Mouse (Mus musculus) kidney, postnatal 0 days (tissue): ENCODE measurements around the gene Tango2. TPM values are rescaled to one million over a fixed set of nuclear protein-coding genes. Genes with fewer than 3 reads are reported as not detected.

ENCODE experiments used
- ATAC-seq: fragments of 200-750 bp; cut with Nextera tagmentation; replicated peaks from 2 replicates; pipeline ENCODE4 v1.8.0; 2017; ENCODE audit warnings: low read depth, moderate number of reproducible peaks, moderate TSS enrichment, moderate library complexity; ENCODE audit not compliant: low FRiP score
- DNase-seq: peaks from one replicate; pipeline ENCODE4 v3.0.0-alpha.2; 2016; ENCODE audit warnings: low spot score
- H3K27ac ChIP-seq: fragments of 300-500 bp; sonication (generic); 2 replicates; pipeline ENCODE4 v1.5.1; 2014; ENCODE audit warnings: mild to moderate bottlenecking
- H3K27me3 ChIP-seq: fragments of 300-500 bp; sonication (generic); 2 replicates; pipeline ENCODE4 v1.6.1; 2014; ENCODE audit warnings: low read length, mixed read lengths; ENCODE audit not compliant: insufficient read depth
- H3K36me3 ChIP-seq: fragments of 300-500 bp; sonication (generic); 2 replicates; pipeline ENCODE4 v1.6.1; 2014; ENCODE audit warnings: low read length, mixed read lengths; ENCODE audit not compliant: insufficient read depth
- H3K4me1 ChIP-seq: fragments of 300-500 bp; sonication (generic); replicated peaks from 2 replicates; pipeline ENCODE4 v1.6.1; 2014; ENCODE audit warnings: antibody characterized with exemption, low read length, mixed read lengths; ENCODE audit not compliant: insufficient read depth
- H3K4me2 ChIP-seq: fragments of 300-500 bp; sonication (generic); 2 replicates; pipeline ENCODE4 v1.6.1; 2014; ENCODE audit warnings: mild to moderate bottlenecking, low read length, moderate library complexity, mixed read lengths
- H3K4me3 ChIP-seq: fragments of 300-500 bp; sonication (generic); replicated peaks from 2 replicates; pipeline ENCODE4 v1.5.1; 2014; ENCODE audit warnings: low read depth, low read length
- H3K9ac ChIP-seq: fragments of 300-500 bp; sonication (generic); 2 replicates; pipeline ENCODE4 v1.6.1; 2014; ENCODE audit warnings: low read depth, low read length
- H3K9me3 ChIP-seq: fragments of 300-500 bp; sonication (generic); replicated peaks from 2 replicates; pipeline ENCODE4 v1.6.1; 2016; ENCODE audit warnings: low read length, inconsistent platforms, mixed read lengths
- CTCF ChIP-seq: IDR thresholded peaks from 2 replicates; pipeline ENCODE4 v1.5.1; 2016; ENCODE audit warnings: antibody characterized with exemption, low read depth, mild to moderate bottlenecking, moderate library complexity
- WGBS: fragments of 180-500 bp; shearing (Covaris S2); extraction: QIAGEN DNeasy Blood & Tissue Kit; methylation state at CpG from one replicate; pipeline ENCODE4 v1.1.7; 2014; 5-methylcytosine and 5-hydroxymethylcytosine counted together
- polyA plus RNA-seq: library from polyadenylated mRNA; unstranded; fragments of >200 nt; fragmentation: Nextera tagmentation; extraction: Ambion mirVana; gene quantifications from 2 replicates; pipeline ENCODE4 v1.2.1, GENCODE M21; 2015

Tango2 gene
- polyA plus RNA-seq, 1 experiment from 2014 or later = 28.3 TPM

DNA sequence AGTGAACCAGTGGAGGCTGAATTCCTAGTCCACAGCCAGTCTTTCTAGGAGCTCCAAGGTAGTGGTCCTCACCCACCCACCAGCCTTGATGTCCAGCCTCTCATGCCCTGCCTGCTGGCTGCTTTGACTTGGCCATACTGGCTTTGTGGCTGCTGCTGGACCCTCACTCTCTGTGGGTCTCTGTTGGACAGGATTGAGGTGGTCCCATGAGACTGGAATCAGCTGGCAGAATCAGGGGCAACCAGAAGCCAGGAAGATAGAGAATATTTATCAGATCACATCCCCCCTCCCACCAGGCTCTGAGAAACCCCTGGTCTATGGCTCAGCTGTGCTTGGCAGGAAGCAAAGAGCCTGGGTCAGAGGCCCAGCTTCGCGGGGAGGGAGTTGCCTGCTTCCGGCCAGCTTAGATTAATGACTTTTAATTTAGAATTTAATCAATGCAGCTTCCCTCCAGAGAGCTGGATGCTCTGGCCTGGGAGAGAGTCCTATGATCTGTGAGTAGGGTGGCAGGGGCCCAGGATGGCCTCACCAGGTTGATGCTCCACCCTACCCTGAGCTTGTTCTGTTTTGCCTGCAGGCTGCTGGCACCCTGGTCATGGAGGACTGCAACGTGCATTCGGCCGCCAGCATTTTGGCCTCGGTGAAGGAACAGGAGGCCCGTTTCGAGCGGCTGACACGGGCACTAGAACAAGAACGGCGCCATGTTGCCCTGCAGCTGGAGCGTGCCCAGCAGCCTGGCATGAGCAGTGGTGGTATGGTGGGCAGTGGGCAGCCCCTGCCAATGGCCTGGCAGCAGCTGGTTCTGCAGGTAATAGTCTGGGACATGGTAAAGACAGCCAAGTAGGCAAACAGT lies 40.9 kb upstream of the Tango2 start:
- H3K9me3 ChIP-seq = no peaks in the 10 kb centered on the region
- no peak overlapping the region for H3K4me2 ChIP-seq
- WGBS = 67% methylated on average over 14 of the region's 14 CpGs
- no peak for TF ChIP-seq CTCF
- H3K4me1 ChIP-seq = peaks cover 28% of the 10 kb centered on the region
- H3K27me3 ChIP-seq = no peaks in the 10 kb centered on the region
- no peak overlapping the region for H3K4me3 ChIP-seq
- DNase-seq = peak; percentile 50
- no peak for ATAC-seq
- peak overlapping the region; percentile 38; the same call in 1 of the 2 replicates for H3K27ac ChIP-seq
- no peak overlapping the region for H3K9ac ChIP-seq
- no peaks in the 10 kb centered on the region for H3K36me3 ChIP-seq

- Histone ChIP-seq H3K27ac (peak overlapping the region; percentile 38), H3K4me3 (no peak overlapping the region), H3K4me1 (peaks cover 26% of the 10 kb centered on the region), H3K9ac (no peak overlapping the region), H3K4me2 (no peak overlapping the region), H3K36me3 (no peaks in the 10 kb centered on the region), H3K9me3 (no peaks in the 10 kb centered on the region), H3K27me3 (no peaks in the 10 kb centered on the region)
- DNase-seq (no peak), ATAC-seq (no peak)
- no peak for TF ChIP-seq CTCF
- WGBS = 50% methylated on average over 6 of the region's 7 CpGs
These were observed 40.0 kb upstream of the Tango2 start for GRCm38 (mm10) chr16:18387704-18388582.

- Histone ChIP-seq H3K27ac (no peak overlapping the region), H3K36me3 (no peaks in the 10 kb centered on the region), H3K4me3 (no peak overlapping the region), H3K9ac (no peak overlapping the region), H3K4me2 (no peak overlapping the region), H3K27me3 (no peaks in the 10 kb centered on the region), H3K4me1 (peaks cover 26% of the 10 kb centered on the region), H3K9me3 (no peaks in the 10 kb centered on the region)
- no peak for DNase-seq
- ATAC-seq = no peak
- TF ChIP-seq CTCF = no peak
- WGBS = 78% methylated on average over 3 of the region's 3 CpGs
These were observed 39.1 kb upstream of the Tango2 start for GRCm38 (mm10) chr16:18386972-18387371.

GRCm38 (mm10) chr16:18386451-18386850 lies 38.5 kb upstream of the Tango2 start:
- H3K9me3 ChIP-seq = no peaks in the 10 kb centered on the region
- no peak overlapping the region for H3K9ac ChIP-seq
- no peak for DNase-seq
- no peak for TF ChIP-seq CTCF
- H3K4me1 ChIP-seq = peaks cover 26% of the 10 kb centered on the region
- no peaks in the 10 kb centered on the region for H3K36me3 ChIP-seq
- H3K27me3 ChIP-seq = no peaks in the 10 kb centered on the region
- H3K4me2 ChIP-seq = no peak overlapping the region
- ATAC-seq = no peak
- H3K4me3 ChIP-seq = no peak overlapping the region
- 81% methylated on average over 7 of the region's 7 CpGs for WGBS
- no peak overlapping the region for H3K27ac ChIP-seq

DNA sequence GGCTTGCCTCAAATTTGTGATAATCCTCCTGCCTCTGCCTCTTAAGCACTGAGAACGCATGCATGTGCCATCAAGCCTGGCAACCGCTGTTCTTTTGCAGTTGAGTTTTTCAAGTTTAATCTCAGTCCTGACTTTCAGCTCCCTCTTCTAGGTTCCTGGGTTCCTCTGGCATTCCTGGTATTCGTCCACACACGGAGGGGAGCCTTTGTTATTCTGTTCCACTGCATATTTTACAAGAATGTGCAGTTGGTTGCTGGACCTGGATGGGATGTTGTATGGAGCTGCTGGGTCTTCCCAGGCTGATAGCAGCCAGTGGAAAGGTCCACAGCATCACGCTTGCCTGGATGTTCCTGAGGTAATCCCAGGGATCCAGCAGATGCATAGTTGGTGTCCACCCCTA lies 37.5 kb upstream of the Tango2 start:
- no peak overlapping the region for H3K4me2 ChIP-seq
- peaks cover 26% of the 10 kb centered on the region for H3K4me1 ChIP-seq
- no peak overlapping the region for H3K4me3 ChIP-seq
- no peaks in the 10 kb centered on the region for H3K27me3 ChIP-seq
- H3K36me3 ChIP-seq = no peaks in the 10 kb centered on the region
- 67% methylated on average over 5 of the region's 5 CpGs for WGBS
- ATAC-seq (no peak), DNase-seq (no peak)
- H3K9ac ChIP-seq = no peak overlapping the region
- TF ChIP-seq CTCF = no peak
- H3K27ac ChIP-seq = no peak overlapping the region
- H3K9me3 ChIP-seq = no peaks in the 10 kb centered on the region

GRCm38 (mm10) chr16:18384659-18385058 lies 36.8 kb upstream of the Tango2 start:
- Histone ChIP-seq H3K4me2 (no peak overlapping the region), H3K9me3 (no peaks in the 10 kb centered on the region), H3K27me3 (no peaks in the 10 kb centered on the region), H3K27ac (no peak overlapping the region; the same call in 1 of the 2 replicates), H3K9ac (no peak overlapping the region), H3K4me3 (no peak overlapping the region), H3K36me3 (no peaks in the 10 kb centered on the region), H3K4me1 (peaks cover 26% of the 10 kb centered on the region)
- DNase-seq (peak; percentile 52), ATAC-seq (no peak)
- TF ChIP-seq CTCF = no peak
- 45% methylated on average over 8 of the region's 8 CpGs for WGBS
